Mouse (Mus musculus) CH12.LX (cell line): ENCODE data around the gene Fars2. TPM values are rescaled to one million over a fixed set of nuclear protein-coding genes. Genes with fewer than 3 reads are reported as not detected.

Experiments used
- DNase-seq: peaks from one replicate; pipeline ENCODE4 v3.0.0-alpha.2; 2013; ENCODE audit errors: extremely low read depth
- H3K27ac ChIP-seq: 2 replicates; pipeline ENCODE4 v1.5.1; 2012; ENCODE audit warnings: low read depth, mild to moderate bottlenecking, control low read depth, moderate library complexity; ENCODE audit not compliant: insufficient read depth
- H3K27me3 ChIP-seq: replicated peaks from 2 replicates; pipeline ENCODE3; 2012; ENCODE audit warnings: inconsistent platforms
- H3K36me3 ChIP-seq, 2 experiments: replicated peaks in 1 of 2; 2 replicates each; pipeline versions ENCODE3 to v1.6.1; 2012; ENCODE audit warnings: inconsistent platforms in 1 of 2, low read length in 1 of 2, mild to moderate bottlenecking in 1 of 2, mixed read lengths in 1 of 2, moderate library complexity in 1 of 2; ENCODE audit not compliant: control insufficient read depth in 1 of 2, insufficient read depth in 1 of 2
- H3K4me1 ChIP-seq, 2 experiments: 2 replicates each; pipeline ENCODE4 v1.6.1; 2012; ENCODE audit warnings: inconsistent platforms in 1 of 2, moderate library complexity in 1 of 2; ENCODE audit not compliant: insufficient read depth in 2 of 2, control insufficient read depth in 1 of 2
- H3K4me2 ChIP-seq: 2 replicates; pipeline ENCODE4 v1.6.1; 2012; ENCODE audit warnings: low read depth, mild to moderate bottlenecking, control low read depth; ENCODE audit not compliant: poor library complexity, insufficient read depth, severe bottlenecking
- H3K4me3 ChIP-seq, 3 experiments: fragments of 150-350 bp in 1 of 3; sonication (generic) in 1 of 3; replicated peaks in 1 of 3; 2 replicates each; pipeline versions ENCODE3 to v1.5.1; 2011 to 2012; ENCODE audit warnings: low read depth in 2 of 3, low read length in 2 of 3, mild to moderate bottlenecking in 2 of 3, moderate library complexity in 2 of 3, control low read depth in 1 of 3, improper control_type of control experiment in 1 of 3, inconsistent platforms in 1 of 3, mixed read lengths in 1 of 3; ENCODE audit not compliant: poor library complexity in 1 of 3
- H3K79me2 ChIP-seq: replicated peaks from 2 replicates; pipeline ENCODE4 v1.6.1; 2012; ENCODE audit warnings: mild to moderate bottlenecking, moderate library complexity; ENCODE audit not compliant: control insufficient read depth, poor library complexity, insufficient read depth, severe bottlenecking; ENCODE audit errors: extremely low read depth
- H3K9ac ChIP-seq: 2 replicates; pipeline ENCODE4 v1.6.1; 2012; ENCODE audit warnings: low read depth, mild to moderate bottlenecking, control low read depth, moderate library complexity; ENCODE audit not compliant: insufficient read depth
- H3K9me3 ChIP-seq: replicated peaks from 2 replicates; pipeline ENCODE3; 2012; ENCODE audit warnings: low read length, inconsistent platforms, mixed read lengths
- BHLHE40 ChIP-seq: IDR thresholded peaks from 2 replicates; pipeline ENCODE4 v1.6.1; 2011; ENCODE audit warnings: mild to moderate bottlenecking, low read depth, low read length, improper control_type of control experiment
- CHD2 ChIP-seq: IDR thresholded peaks from 2 replicates; pipeline ENCODE4 v1.6.1; 2011; ENCODE audit warnings: low read length, improper control_type of control experiment
- E2F4 ChIP-seq: IDR thresholded peaks from 2 replicates; pipeline ENCODE4 v1.6.1; 2011; ENCODE audit warnings: low read depth, low read length, improper control_type of control experiment; ENCODE audit not compliant: insufficient replicate concordance
- IRF4 ChIP-seq: IDR thresholded peaks from 2 replicates; pipeline ENCODE4 v1.6.1; 2014; ENCODE audit warnings: low read depth, mild to moderate bottlenecking, inconsistent platforms, low read length, improper control_type of control experiment
- MAFK ChIP-seq: IDR thresholded peaks from 2 replicates; pipeline ENCODE4 v1.6.1; 2011; ENCODE audit warnings: low read length, improper control_type of control experiment; ENCODE audit not compliant: insufficient replicate concordance
- MAX ChIP-seq: IDR thresholded peaks from 2 replicates; pipeline ENCODE4 v1.6.1; 2011; ENCODE audit warnings: low read length, improper control_type of control experiment
- MYC ChIP-seq: IDR thresholded peaks from 2 replicates; pipeline ENCODE4 v1.6.1; 2011; ENCODE audit warnings: low read depth, mild to moderate bottlenecking, improper control_type of control experiment, low read length
- PAX5 ChIP-seq: IDR thresholded peaks from 2 replicates; pipeline ENCODE4 v1.6.1; 2012; ENCODE audit warnings: low read length, inconsistent platforms, mixed read lengths
- POLR2A ChIP-seq: IDR thresholded peaks from 2 replicates; pipeline ENCODE4 v1.6.1; 2011; ENCODE audit warnings: low read depth, mild to moderate bottlenecking, improper control_type of control experiment, low read length
- POLR2AphosphoS2 ChIP-seq: IDR thresholded peaks from 2 replicates; pipeline ENCODE4 v1.6.1; 2011; ENCODE audit warnings: low read depth, low read length, improper control_type of control experiment
- SIN3A ChIP-seq: IDR thresholded peaks from 2 replicates; pipeline ENCODE4 v1.6.1; 2012; ENCODE audit warnings: low read length, improper control_type of control experiment, inconsistent platforms
- TBP ChIP-seq: conservative IDR thresholded peaks from 2 replicates; pipeline ENCODE4 v1.6.1; 2011; ENCODE audit warnings: low read depth, low read length, improper control_type of control experiment
- TCF12 ChIP-seq: IDR thresholded peaks from 2 replicates; pipeline ENCODE4 v1.6.1; 2014; ENCODE audit warnings: low read depth, mild to moderate bottlenecking, inconsistent platforms, low read length, improper control_type of control experiment
- UBTF ChIP-seq: IDR thresholded peaks from 2 replicates; pipeline ENCODE4 v1.6.1; 2012; ENCODE audit warnings: low read depth, mild to moderate bottlenecking, inconsistent platforms, low read length, improper control_type of control experiment, moderate library complexity
- USF2 ChIP-seq: conservative IDR thresholded peaks from 2 replicates; pipeline ENCODE4 v1.6.1; 2011; ENCODE audit warnings: low read depth, low read length, improper control_type of control experiment
- ZC3H11A ChIP-seq: IDR thresholded peaks from 2 replicates; pipeline ENCODE4 v1.6.1; 2012; ENCODE audit warnings: low read depth, mild to moderate bottlenecking, inconsistent platforms, low read length, improper control_type of control experiment
- ZKSCAN1 ChIP-seq: IDR thresholded peaks from 2 replicates; pipeline ENCODE4 v1.6.1; 2012; ENCODE audit warnings: low read depth, inconsistent platforms, low read length, improper control_type of control experiment, borderline replicate concordance
- ZMIZ1 ChIP-seq: IDR thresholded peaks from 2 replicates; pipeline ENCODE4 v1.6.1; 2012; ENCODE audit warnings: low read depth, mild to moderate bottlenecking, inconsistent platforms, low read length, improper control_type of control experiment
- dilution Hi-C: fragments of 300-500 bp; cut with MboI; formaldehyde crosslinking; loops from 2 replicates; pipeline ENCODE4 v1.14.3; 2020; ENCODE audit warnings: low sequenced_read_pairs; ENCODE audit not compliant: extremely low pct_unique_long_range_greater_than_20kb, extremely low pct_ligation_motif_present
- in situ Hi-C: fragments of 300-500 bp; cut with MboI; formaldehyde crosslinking; loops from 3 replicates; pipeline ENCODE4 v1.14.3; 2019; ENCODE audit warnings: low sequenced_read_pairs, low pct_ligation_motif_present, low pct_unique_long_range_greater_than_20kb, mixed read lengths
- polyA plus RNA-seq: library from polyadenylated mRNA; unstranded; fragments of >175 nt; gene quantifications from 2 replicates; pipeline ENCODE4 v1.2.1, GENCODE M21; 2012; ENCODE audit warnings: low read depth; ENCODE audit not compliant: insufficient read length
- total RNA-seq, 2 experiments: library from RNA; depleted of rRNA; stranded (reverse); fragments of 300-350 nt in 1 of 2; fragments of >200 nt in 1 of 2; gene quantifications; 2 replicates each; pipeline ENCODE4 v1.2.3; 2012 to 2014

Gene Fars2
- total and polyA plus RNA-seq, 3 experiments, result 30.2 to 47.7 (median 46.4) TPM

DNA sequence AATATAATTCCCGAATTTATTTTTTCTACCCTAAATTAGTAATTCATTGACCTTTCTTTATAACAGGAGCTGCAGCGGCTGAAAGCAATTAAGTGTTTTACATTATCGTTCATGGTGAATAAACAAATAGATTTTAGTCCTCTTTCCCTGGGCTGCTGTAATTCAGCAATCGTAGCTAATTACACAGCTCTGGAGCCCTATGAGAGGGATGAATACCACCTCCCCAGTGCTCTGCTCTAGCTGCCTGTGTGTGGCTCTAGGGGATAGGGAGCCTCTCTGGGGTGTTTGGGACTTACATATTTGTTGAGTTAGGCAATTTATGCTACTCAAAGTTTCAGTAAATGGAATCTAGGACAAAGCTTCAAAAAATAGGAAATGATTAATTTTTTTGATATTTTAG is 190.2 kb downstream of the Fars2 start:
- no peak for DNase-seq
- H3K79me2 ChIP-seq, result no peaks in the 10 kb centered on the region
- in situ Hi-C loops (no loop called here), dilution Hi-C loops (no loop called here)
- H3K9ac ChIP-seq, result no peak overlapping the region
- no peaks in the 10 kb centered on the region for H3K9me3 ChIP-seq
- H3K4me3 ChIP-seq, result no peak overlapping the region
- H3K27me3 ChIP-seq, result no peaks in the 10 kb centered on the region
- TF ChIP-seq CHD2, result no peak
- no peak for TF ChIP-seq MAX
- no peak for TF ChIP-seq TBP
- TF ChIP-seq POLR2AphosphoS2, result no peak
- no peak for TF ChIP-seq USF2
- no peak for TF ChIP-seq ZC3H11A
- TF ChIP-seq MAFK, result no peak
- TF ChIP-seq BHLHE40, result no peak
- H3K27ac ChIP-seq, result no peak overlapping the region
- H3K4me1 ChIP-seq, result peaks cover 0 to 28% of the 10 kb centered on the region in 2 experiments; a peak in 2 of 4 replicates
- peaks cover 0 to 28% of the 10 kb centered on the region in 2 experiments for H3K36me3 ChIP-seq
- H3K4me2 ChIP-seq, result no peak overlapping the region

DNA sequence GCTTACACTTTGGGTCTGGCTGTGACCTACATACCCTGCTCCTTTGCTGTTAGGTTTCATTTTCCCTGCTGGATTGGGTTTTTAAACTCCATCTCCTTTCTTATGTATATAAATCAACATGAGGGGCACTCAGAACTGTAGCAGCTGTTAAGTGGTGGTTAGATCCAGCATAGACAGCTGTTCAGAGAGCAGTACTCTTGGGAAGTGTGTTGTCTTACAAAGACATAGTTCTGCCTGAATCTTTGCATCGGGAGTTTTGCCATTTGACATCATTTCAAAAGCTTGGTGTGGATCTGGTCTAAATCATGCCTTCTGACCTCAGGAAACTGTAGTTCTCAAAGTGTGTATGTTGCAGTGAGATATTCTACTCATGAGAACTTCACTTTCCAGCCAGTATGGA is 191.9 kb downstream of the Fars2 start:
- dilution Hi-C loops (no loop called here), in situ Hi-C loops (no loop called here)
- Histone ChIP-seq H3K4me2 (no peak overlapping the region), H3K27me3 (no peaks in the 10 kb centered on the region), H3K36me3 (peaks cover 0 to 25% of the 10 kb centered on the region in 2 experiments), H3K4me3 (no peak overlapping the region), H3K9me3 (no peaks in the 10 kb centered on the region), H3K79me2 (no peaks in the 10 kb centered on the region), H3K4me1 (peaks cover 0 to 34% of the 10 kb centered on the region in 2 experiments; a peak in 2 of 4 replicates), H3K9ac (no peak overlapping the region), H3K27ac (no peak overlapping the region)
- no peak for DNase-seq
- TF ChIP-seq ZMIZ1 (no peak), E2F4 (no peak), TCF12 (no peak), POLR2A (no peak), ZKSCAN1 (no peak), UBTF (no peak), MYC (no peak), IRF4 (no peak), POLR2AphosphoS2 (no peak)

DNA sequence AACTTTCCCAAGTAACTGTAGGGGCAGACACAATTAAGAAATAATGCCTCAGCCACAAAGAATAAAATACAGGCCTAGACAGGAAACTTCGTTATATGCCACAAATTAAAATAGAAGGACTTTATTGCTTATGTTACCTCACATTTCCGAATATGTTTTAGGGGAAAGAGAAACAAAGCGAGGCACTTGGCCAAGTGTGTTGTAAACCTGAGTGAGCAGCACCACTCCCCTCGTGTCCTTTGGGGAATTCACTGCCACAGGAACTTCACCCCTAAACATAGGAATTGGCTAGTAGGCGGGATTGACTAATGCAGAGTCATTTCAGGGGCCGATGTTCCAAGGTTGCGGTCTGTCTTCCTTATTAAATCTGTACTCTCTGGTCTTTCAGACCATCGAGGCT is 197.0 kb downstream of the Fars2 start:
- in situ Hi-C loops, result no loop called here
- H3K9ac ChIP-seq, result no peak overlapping the region
- no peak for DNase-seq

More for the DNA sequence above, 197.0 kb downstream of the Fars2 start:
- no peak overlapping the region for H3K4me3 ChIP-seq
- H3K79me2 ChIP-seq, result no peaks in the 10 kb centered on the region
- H3K9me3 ChIP-seq, result no peaks in the 10 kb centered on the region
- peaks cover 5 to 49% of the 10 kb centered on the region in 2 experiments for H3K4me1 ChIP-seq
- no peak overlapping the region for H3K27ac ChIP-seq
- peaks cover 0 to 24% of the 10 kb centered on the region in 2 experiments for H3K36me3 ChIP-seq
- no peaks in the 10 kb centered on the region for H3K27me3 ChIP-seq
- H3K4me2 ChIP-seq, result peak overlapping the region; percentile 39; the same call in 1 of the 2 replicates
- no peak for TF ChIP-seq IRF4
- no peak for TF ChIP-seq UBTF
- TF ChIP-seq PAX5, result no peak
- TF ChIP-seq ZMIZ1, result no peak
- TF ChIP-seq SIN3A, result no peak
- no peak for TF ChIP-seq BHLHE40
- dilution Hi-C loops, result no loop called here
